9 mouse cellular contexts compared by ENCODE assay signal in the genomic region with DNA sequence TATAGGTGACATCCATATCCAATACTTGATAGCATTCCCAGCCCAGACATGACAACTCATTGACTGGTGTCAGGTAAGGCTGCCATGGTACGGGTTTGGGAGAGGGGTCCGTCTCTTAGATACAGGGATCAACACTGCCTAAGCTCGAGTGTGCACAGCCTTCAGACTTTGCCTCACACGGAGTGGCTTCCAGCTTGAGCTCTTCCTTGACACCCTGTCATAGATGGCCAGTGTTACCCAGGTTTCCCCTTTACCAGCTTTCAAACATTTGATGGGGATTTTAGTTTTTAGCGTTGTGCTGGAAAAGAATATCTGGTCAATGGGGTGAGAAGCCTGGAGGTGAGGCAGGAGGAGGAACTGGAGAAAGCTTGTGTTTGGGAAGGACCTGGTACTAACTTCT. TPM values are rescaled to one million over a fixed set of nuclear protein-coding genes. Genes with fewer than 3 reads are reported as not detected.
DNase-seq lines count a peak whose midpoint lies in the region; ATAC-seq and TF ChIP-seq lines count a peak whose summit lies in the region.
"Had no signal": no experiment of that assay in that cellular context is flagged by ENCODE, and none has a peak within 500 bp of the region (broad histone marks: within the 10 kb centered on the region; RNA-seq: fewer than 3 reads in every experiment).

No protein-coding gene starts in this region.

- H3K9ac ChIP-seq in heart, embryonic 11.5 days (ENCODE audit: low read depth, low read length), result no peak overlapping the region
- no peak overlapping the region for H3K9ac ChIP-seq in liver, adult 2 months (ENCODE audit: low read depth, low read length)
- no peak overlapping the region for H3K9ac ChIP-seq in intestine, embryonic 16.5 days (ENCODE audit: low read depth, low read length)
- peak overlapping the region; percentile 96; the same call in 1 of the 2 replicates for H3K9ac ChIP-seq in liver, embryonic 12.5 days

- no peak for ATAC-seq in heart, embryonic 11.5 days (replicated peaks; ENCODE audit: insufficient number of reproducible peaks, low FRiP score, low TSS enrichment)
- no peak for ATAC-seq in intestine, embryonic 16.5 days
- no peak for ATAC-seq in liver, embryonic 12.5 days

- H3K79me2 ChIP-seq in liver, adult 2 months (ENCODE audit: control insufficient read depth, insufficient read depth, low read length), result peaks cover 14% of the 10 kb centered on the region; the same call in 1 of the 2 replicates

- no peak for DNase-seq in heart, postnatal 14 days
- DNase-seq in liver, adult 2 months (ENCODE audit: extremely low read depth, low read depth, low spot score), result no peak
- no peak for DNase-seq in liver
- no peak for DNase-seq in adrenal gland, postnatal 4 days (ENCODE audit: low spot score in 2 of 2)
- no peak for DNase-seq in right cerebral cortex, postnatal 10 days (ENCODE audit: low spot score in 2 of 2)
- DNase-seq: cerebellum, postnatal 25 days had no signal

- intact Hi-C loops in heart, postnatal 14 days (cut with DNase I), result loop anchor here (5.0 kb wide), 2 partner anchors 95 to 145 kb away; no protein-coding TSS in a partner anchor

- H3K4me1 ChIP-seq in heart, embryonic 11.5 days (ENCODE audit: control insufficient read depth, insufficient read depth, low read length), result peaks cover 12% of the 10 kb centered on the region
- H3K4me1 ChIP-seq in liver, adult 2 months (ENCODE audit: control insufficient read depth, insufficient read depth, low read length), result peaks cover 15% of the 10 kb centered on the region
- H3K4me1 ChIP-seq in intestine, embryonic 16.5 days (ENCODE audit: control insufficient read depth, insufficient read depth, low read length), result peaks cover 17% of the 10 kb centered on the region
- H3K4me1 ChIP-seq in liver, embryonic 12.5 days, result peaks cover 26% of the 10 kb centered on the region

- no peaks in the 10 kb centered on the region for H3K36me3 ChIP-seq in heart, embryonic 11.5 days (ENCODE audit: control insufficient read depth, insufficient read depth, low read length)
- H3K36me3 ChIP-seq in liver, adult 2 months (ENCODE audit: control insufficient read depth, insufficient read depth, low read length), result no peaks in the 10 kb centered on the region
- H3K36me3 ChIP-seq in intestine, embryonic 16.5 days (ENCODE audit: control insufficient read depth, insufficient read depth, low read length), result no peaks in the 10 kb centered on the region
- no peaks in the 10 kb centered on the region for H3K36me3 ChIP-seq in liver, embryonic 12.5 days

- H3K27ac ChIP-seq in heart, embryonic 11.5 days (ENCODE audit: low read depth, low read length), result no peak overlapping the region
- 0 out of 2 replicates have a peak overlapping the region, but pooled peaks have one; percentile 7 for H3K27ac ChIP-seq in liver, adult 2 months (replicated peaks; ENCODE audit: insufficient read depth, low read depth, low read length)
- 0 out of 2 replicates have a peak overlapping the region, but pooled peaks have one; percentile 6 for H3K27ac ChIP-seq in intestine, embryonic 16.5 days (ENCODE audit: low read length)
- H3K27ac ChIP-seq in liver, embryonic 12.5 days, result no peak overlapping the region

- no peak for TF ChIP-seq CTCF in liver, adult 2 months (IDR thresholded peaks at IDR 0.05; ENCODE audit: low read depth, low read length)

- no peak overlapping the region for H3K4me3 ChIP-seq in heart, embryonic 11.5 days (ENCODE audit: low read depth, low read length)
- H3K4me3 ChIP-seq in liver, adult 2 months (ENCODE audit: insufficient read depth, low read depth, low read length), result no peak overlapping the region
- no peak overlapping the region for H3K4me3 ChIP-seq in intestine, embryonic 16.5 days (ENCODE audit: low read length)
- peak overlapping the region; percentile 96 for H3K4me3 ChIP-seq in liver, embryonic 12.5 days

- TF ChIP-seq POLR2A in liver, adult 2 months (IDR thresholded peaks at IDR 0.05; ENCODE audit: extremely low read depth, insufficient read depth, low read length), result no peak

- WGBS in heart, embryonic 11.5 days (ENCODE audit: insufficient replicate concordance), result 67% methylated on average over 5 of the region's 5 CpGs
- WGBS in liver, adult 2 months, result 81% methylated on average over 5 of the region's 5 CpGs
- 77% methylated on average over 5 of the region's 5 CpGs for WGBS in intestine, embryonic 16.5 days
- WGBS in liver, embryonic 12.5 days (ENCODE audit: insufficient replicate concordance), result 67% methylated on average over 5 of the region's 5 CpGs

- H3K9me3 ChIP-seq in heart, embryonic 11.5 days (replicated peaks; ENCODE audit: control insufficient read depth, low read length), result no peaks in the 10 kb centered on the region
- no peaks in the 10 kb centered on the region for H3K9me3 ChIP-seq in intestine, embryonic 16.5 days (ENCODE audit: control insufficient read depth, low read length)
- no peaks in the 10 kb centered on the region for H3K9me3 ChIP-seq in liver, embryonic 12.5 days (replicated peaks)

- no peaks in the 10 kb centered on the region for H3K27me3 ChIP-seq in heart, embryonic 11.5 days (ENCODE audit: control insufficient read depth, insufficient read depth, low read length)
- H3K27me3 ChIP-seq in liver, adult 2 months (ENCODE audit: control insufficient read depth, insufficient read depth, low read length), result no peaks in the 10 kb centered on the region
- H3K27me3 ChIP-seq in intestine, embryonic 16.5 days (replicated peaks; ENCODE audit: control insufficient read depth, insufficient read depth, low read length), result no peaks in the 10 kb centered on the region
- H3K27me3 ChIP-seq in liver, embryonic 12.5 days (replicated peaks), result no peaks in the 10 kb centered on the region

- peak overlapping the region; percentile 73 for H3K4me2 ChIP-seq in heart, embryonic 11.5 days
- H3K4me2 ChIP-seq in intestine, embryonic 16.5 days (ENCODE audit: low read depth, low read length), result no peak overlapping the region
- H3K4me2 ChIP-seq in liver, embryonic 12.5 days, result peak overlapping the region; percentile 80

RNA-seq across cellular contexts. Expression of a gene that starts 2.1 kb away (rescaled TPM):
- 9.0 and 11.6 TPM in 2 replicates for polyA plus RNA-seq in heart, embryonic 11.5 days (2014; fragmentation: Nextera tagmentation; extraction: Ambion mirVana)
- 10 to 100 TPM; 68.6 to 69.6 TPM for total RNA-seq in heart, postnatal 14 days (2021)
- 12.2 and 12.6 TPM in 2 replicates for total RNA-seq in liver, adult 2 months (2014; rRNA removed)
- 10.9 and 13.6 TPM in 2 replicates for polyA plus RNA-seq in liver, adult 2 months (2012; rRNA removed)
- polyA plus RNA-seq in intestine, embryonic 16.5 days (2015; fragmentation: Nextera tagmentation; extraction: Ambion mirVana), result 7.1 and 7.3 TPM in 2 replicates
- polyA plus RNA-seq in liver, embryonic 12.5 days (2016; fragmentation: Nextera tagmentation; extraction: Ambion mirVana), result 4.8 and 4.9 TPM in 2 replicates
- total RNA-seq in adrenal gland, postnatal 4 days (2021), result 10 to 100 TPM; 86.3 to 92.5 TPM

RNA-seq across cellular contexts. Expression of a gene that starts 41.1 kb away (rescaled TPM):
- 47.4 and 54.6 TPM in 2 replicates for polyA plus RNA-seq in heart, embryonic 11.5 days (2014; fragmentation: Nextera tagmentation; extraction: Ambion mirVana)
- 10 to 100 TPM; 26.7 to 27.8 TPM for total RNA-seq in heart, postnatal 14 days (2021)
- 33.1 and 33.9 TPM in 2 replicates for total RNA-seq in liver, adult 2 months (2014; rRNA removed)
- 18.8 and 19.4 TPM in 2 replicates for polyA plus RNA-seq in liver, adult 2 months (2012; rRNA removed)
- polyA plus RNA-seq in intestine, embryonic 16.5 days (2015; fragmentation: Nextera tagmentation; extraction: Ambion mirVana), result 67.7 and 71.8 TPM in 2 replicates
- polyA plus RNA-seq in liver, embryonic 12.5 days (2016; fragmentation: Nextera tagmentation; extraction: Ambion mirVana), result 25.8 and 27.7 TPM in 2 replicates
- 10 to 100 TPM; 54.8 to 62.6 TPM for total RNA-seq in adrenal gland, postnatal 4 days (2021)

Comparison
In these comparisons a context has a peak if more than half of its experiments do, and no peak if none do; other contexts are left out.
1. H3K27ac ChIP-seq: peak in liver, adult 2 months (single experiment) and intestine, embryonic 16.5 days (single experiment); none in heart, embryonic 11.5 days (single experiment) and liver, embryonic 12.5 days (single experiment).